8 mouse cellular contexts compared by ENCODE assay signal in genomic region chr9:70541584-70541983, GRCm38 (mm10). TPM values are rescaled to one million over a fixed set of nuclear protein-coding genes. Genes with fewer than 3 reads are reported as not detected.
A peak's percentile ranks its signal among the peaks of the same experiment; 100 is the strongest.
DNase-seq lines count a peak whose midpoint lies in the region; ATAC-seq lines count a peak whose summit lies in the region.

No protein-coding gene starts in this region.

- no peak for ATAC-seq in heart, embryonic 14.5 days (ENCODE audit: insufficient number of reproducible peaks, insufficient read depth, low FRiP score, low read depth)
- ATAC-seq in hindbrain, embryonic 13.5 days (ENCODE audit: low FRiP score), result no peak
- ATAC-seq in midbrain, embryonic 13.5 days, result peak; percentile 9; the same call in 1 of the 2 replicates

- H3K4me2 ChIP-seq in heart, embryonic 14.5 days (ENCODE audit: low read length), result peak overlapping the region; percentile 88
- H3K4me2 ChIP-seq in hindbrain, embryonic 13.5 days, result peak overlapping the region; percentile 81
- H3K4me2 ChIP-seq in midbrain, embryonic 13.5 days (replicated peaks), result peak overlapping the region; percentile 84

- intact Hi-C loops in heart, postnatal 36 days (cut with DNase I), result no loop called here
- intact Hi-C loops in left cerebral cortex, postnatal 10 days (cut with DNase I), result loop anchor here (5.0 kb wide), 1 partner anchor 39 kb away; the partner anchor contains the start of gene Rnf111

- H3K9me3 ChIP-seq in heart, embryonic 14.5 days (ENCODE audit: control insufficient read depth, low read length), result no peaks in the 10 kb centered on the region
- H3K9me3 ChIP-seq in hindbrain, embryonic 13.5 days, result no peaks in the 10 kb centered on the region
- H3K9me3 ChIP-seq in midbrain, embryonic 13.5 days, result no peaks in the 10 kb centered on the region

- no peaks in the 10 kb centered on the region for H3K27me3 ChIP-seq in heart, embryonic 14.5 days (ENCODE audit: control insufficient read depth, insufficient read depth, low read length)
- H3K27me3 ChIP-seq in hindbrain, embryonic 13.5 days, result no peaks in the 10 kb centered on the region
- H3K27me3 ChIP-seq in midbrain, embryonic 13.5 days, result no peaks in the 10 kb centered on the region

- peak overlapping the region in 1 of 2 experiments; percentile 95; a peak in 2 of 4 replicates for H3K4me3 ChIP-seq in heart, embryonic 14.5 days (ENCODE audit: control insufficient read depth in 1 of 2, insufficient read depth in 1 of 2, low read depth in 1 of 2, low read length in 2 of 2)
- H3K4me3 ChIP-seq in hindbrain, embryonic 13.5 days, result peak overlapping the region; percentile 88
- peak overlapping the region; percentile 89 for H3K4me3 ChIP-seq in midbrain, embryonic 13.5 days (replicated peaks)

- no peaks in the 10 kb centered on the region for H3K36me3 ChIP-seq in heart, embryonic 14.5 days (ENCODE audit: control insufficient read depth, insufficient read depth, low read length)
- no peaks in the 10 kb centered on the region for H3K36me3 ChIP-seq in hindbrain, embryonic 13.5 days
- no peaks in the 10 kb centered on the region for H3K36me3 ChIP-seq in midbrain, embryonic 13.5 days

- peak overlapping the region; percentile 94 for H3K9ac ChIP-seq in heart, embryonic 14.5 days (ENCODE audit: low read length)
- H3K9ac ChIP-seq in hindbrain, embryonic 13.5 days, result peak overlapping the region; percentile 97
- peak overlapping the region; percentile 70 for H3K9ac ChIP-seq in midbrain, embryonic 13.5 days (replicated peaks)

- WGBS in heart, embryonic 14.5 days, result 8% methylated on average over 6 of the region's 6 CpGs
- WGBS in hindbrain, embryonic 13.5 days, result 10% methylated on average over 6 of the region's 6 CpGs
- 5% methylated on average over 6 of the region's 6 CpGs for whole genome bisulfite sequencing in midbrain, embryonic 13.5 days

- no peak overlapping the region for H3K27ac ChIP-seq in heart, embryonic 14.5 days (replicated peaks in 1 of 2; ENCODE audit: control insufficient read depth in 1 of 2, insufficient read depth in 1 of 2, low read depth in 2 of 2, low read length in 2 of 2)
- H3K27ac ChIP-seq in hindbrain, embryonic 13.5 days, result peak overlapping the region; percentile 99; the same call in 1 of the 2 replicates
- no peak overlapping the region for H3K27ac ChIP-seq in midbrain, embryonic 13.5 days

- DNase-seq in heart, postnatal 36 days, result no peak
- peak; percentile 1 for DNase-seq in T-cell, adult 2 months (ENCODE audit: low spot score)
- no peak for DNase-seq in layer of hippocampus, postnatal 36 days
- DNase-seq in frontal cortex, adult 2 months (ENCODE audit: extremely low spot score in 1 of 2, low spot score in 1 of 2), result no peak
- no peak for DNase-seq in left cerebral cortex, postnatal 10 days (ENCODE audit: extremely low spot score in 1 of 2, low spot score in 2 of 2)

- H3K4me1 ChIP-seq in heart, embryonic 14.5 days (ENCODE audit: control insufficient read depth in 2 of 2, insufficient read depth in 2 of 2, low read length in 2 of 2), result peaks cover 0 to 11% of the 10 kb centered on the region in 2 experiments; a peak in 3 of 4 replicates
- peaks cover 18% of the 10 kb centered on the region for H3K4me1 ChIP-seq in hindbrain, embryonic 13.5 days (replicated peaks)
- peaks cover 25% of the 10 kb centered on the region for H3K4me1 ChIP-seq in midbrain, embryonic 13.5 days (replicated peaks)

RNA-seq across cellular contexts. Expression of gene Sltm, which starts 1.0 kb away (rescaled TPM):
- polyA plus RNA-seq in heart, embryonic 14.5 days (2014; fragmentation: Nextera tagmentation; extraction: Ambion mirVana), result 39.8 and 40.7 TPM in 2 replicates
- 10 to 100 TPM; 20.9 to 23.2 TPM for total RNA-seq in heart, postnatal 36 days (2021)
- 69.4 and 71.3 TPM in 2 replicates for polyA plus RNA-seq in hindbrain, embryonic 13.5 days (2015; fragmentation: Nextera tagmentation; extraction: Ambion mirVana)
- polyA plus RNA-seq in midbrain, embryonic 13.5 days (2015; fragmentation: Nextera tagmentation; extraction: Ambion mirVana), result 70.5 and 73.7 TPM in 2 replicates
- total RNA-seq in layer of hippocampus, postnatal 36 days (2021), result 10 to 100 TPM; 52.0 to 57.4 TPM
- 59.4 and 68.5 TPM in 2 replicates for polyA plus RNA-seq in frontal cortex, adult 2 months (2012; rRNA removed)
- 10 to 100 TPM; 43.6 to 45.4 TPM for total RNA-seq in left cerebral cortex, postnatal 10 days (2021)

RNA-seq across cellular contexts. Expression of gene Rnf111, which starts 38.1 kb away (rescaled TPM):
- polyA plus RNA-seq in heart, embryonic 14.5 days (2014; fragmentation: Nextera tagmentation; extraction: Ambion mirVana), result 22.8 and 23.2 TPM in 2 replicates
- 10 to 100 TPM; 19.6 to 20.5 TPM for total RNA-seq in heart, postnatal 36 days (2021)
- 34.5 and 36.7 TPM in 2 replicates for polyA plus RNA-seq in hindbrain, embryonic 13.5 days (2015; fragmentation: Nextera tagmentation; extraction: Ambion mirVana)
- polyA plus RNA-seq in midbrain, embryonic 13.5 days (2015; fragmentation: Nextera tagmentation; extraction: Ambion mirVana), result 40.3 and 40.9 TPM in 2 replicates
- total RNA-seq in layer of hippocampus, postnatal 36 days (2021), result 10 to 100 TPM; 41.6 to 43.8 TPM
- polyA plus RNA-seq in frontal cortex, adult 2 months (2012; rRNA removed), result 36.3 TPM in 2 replicates
- total RNA-seq in left cerebral cortex, postnatal 10 days (2021), result 10 to 100 TPM; 36.1 to 39.8 TPM
